25 mouse cellular contexts compared by ENCODE assay signal in the genomic region with DNA sequence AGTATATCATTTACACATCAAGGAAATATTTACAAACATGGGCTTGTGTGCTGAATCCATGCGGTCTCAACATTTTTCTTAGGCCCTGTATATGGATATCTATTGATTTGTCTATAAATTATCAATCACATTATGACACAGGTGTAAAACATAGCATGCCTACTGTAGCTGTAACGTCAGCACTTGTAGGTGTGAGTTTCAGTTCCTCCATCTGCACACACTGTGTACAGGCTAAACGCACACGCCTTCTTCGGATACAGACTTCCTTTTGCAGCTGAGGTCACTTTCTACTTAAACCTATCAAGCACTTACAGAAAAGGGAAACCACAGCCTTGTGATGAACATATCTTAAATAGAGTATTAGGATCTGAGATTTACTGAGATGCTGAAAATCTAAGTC. TPM values are rescaled to one million over a fixed set of nuclear protein-coding genes. Genes with fewer than 3 reads are reported as not detected.
"Had no signal": no experiment of that assay in that cellular context is flagged by ENCODE, and none has a peak within 500 bp of the region (broad histone marks: within the 10 kb centered on the region; RNA-seq: fewer than 3 reads in every experiment).

No protein-coding gene starts in this region.

- ATAC-seq: liver, postnatal 0 days; lung, postnatal 0 days; midbrain, embryonic 16.5 days had no signal

- H3K4me2 ChIP-seq: liver, embryonic 15.5 days; lung, embryonic 15.5 days; midbrain, embryonic 12.5 days; neural tube, embryonic 12.5 days; stomach, embryonic 15.5 days had no signal

- H3K27ac ChIP-seq: liver, embryonic 15.5 days; lung, embryonic 15.5 days; macrophage; midbrain, embryonic 10.5 days; midbrain, embryonic 12.5 days; neural tube, embryonic 12.5 days; stomach, embryonic 15.5 days; stomach, postnatal 0 days had no signal

- H3K4me1 ChIP-seq: lung, embryonic 15.5 days had no signal

- H3K9me3 ChIP-seq: liver, embryonic 15.5 days; lung, embryonic 15.5 days; midbrain, embryonic 10.5 days; midbrain, embryonic 12.5 days; neural tube, embryonic 12.5 days; stomach, embryonic 15.5 days had no signal

- H3K9ac ChIP-seq: liver, embryonic 15.5 days; liver, postnatal 0 days; lung, embryonic 15.5 days; midbrain, embryonic 12.5 days; neural tube, embryonic 12.5 days; stomach, embryonic 15.5 days had no signal

- H3K27me3 ChIP-seq: liver, embryonic 15.5 days; lung, embryonic 15.5 days; stomach, embryonic 15.5 days had no signal

- H3K36me3 ChIP-seq: liver, embryonic 15.5 days; lung, embryonic 15.5 days; midbrain, embryonic 10.5 days; midbrain, embryonic 12.5 days; neural tube, embryonic 12.5 days; stomach, embryonic 15.5 days had no signal

- DNase-seq: liver, postnatal 0 days; lung, adult 2 months; lung, postnatal 14 days; lung, postnatal 36 days; midbrain, embryonic 14.5 days; retina, postnatal 1 day; right cerebral cortex, adult 18-20 months; right cerebral cortex, postnatal 25 days; right cerebral cortex, postnatal 4 days; spleen, adult 18-20 months; thymus, adult 2 months; thymus, postnatal 25 days; thymus, postnatal 4 days had no signal

- H3K4me3 ChIP-seq: liver, embryonic 15.5 days; lung, embryonic 15.5 days; midbrain, embryonic 10.5 days; midbrain, embryonic 12.5 days; neural tube, embryonic 12.5 days; stomach, embryonic 15.5 days had no signal

RNA-seq across cellular contexts. Expression of a gene that starts 30.1 kb away (rescaled TPM):
- total RNA-seq: neutrophil, adult 5-6 weeks had no signal
- polyA plus RNA-seq: lung, adult 2 months; macrophage; midbrain, embryonic 12.5 days; neural tube, embryonic 12.5 days; testis, adult 2 months had no signal
